Comparison of ENCODE assay signal across 9 mouse cellular contexts in the genomic region with DNA sequence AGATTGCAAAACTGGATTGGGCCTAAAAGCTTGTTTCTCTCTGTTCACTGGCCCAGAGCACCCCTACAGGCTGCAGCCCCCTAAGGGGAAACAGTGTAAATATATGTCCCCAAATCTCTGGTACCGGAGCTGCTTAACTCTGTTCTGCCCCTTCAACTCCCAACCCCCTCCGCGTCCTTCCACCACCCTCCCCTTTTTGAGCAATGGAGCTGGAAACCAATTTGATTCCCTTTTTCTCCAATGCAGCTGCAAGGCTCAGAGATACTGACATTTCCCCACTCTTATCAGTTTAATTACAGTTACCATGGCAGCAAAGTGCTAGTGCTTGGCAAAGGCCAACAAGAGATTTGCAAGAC.
DNase-seq lines count a peak whose midpoint lies in the region; ATAC-seq and TF ChIP-seq lines count a peak whose summit lies in the region.
"Had no signal": no experiment of that assay in that cellular context is flagged by ENCODE, and none has a peak within 500 bp of the region (broad histone marks: within the 10 kb centered on the region; RNA-seq: fewer than 3 reads in every experiment).

No protein-coding gene starts in this region.

- no peaks in the 10 kb centered on the region for H3K9me3 ChIP-seq in limb, embryonic 14.5 days (ENCODE audit: control insufficient read depth, low read length)

- TF ChIP-seq POLR2A in limb, embryonic 14.5 days (IDR thresholded peaks at IDR 0.05; ENCODE audit: borderline replicate concordance, extremely low read depth, insufficient read depth, insufficient read length) = no peak

- no peak for ATAC-seq in frontal cortex, adult (ENCODE audit: low TSS enrichment)
- ATAC-seq in limb, embryonic 14.5 days (ENCODE audit: low FRiP score, low read depth) = no peak

- no peak overlapping the region for H3K9ac ChIP-seq in limb, embryonic 14.5 days (ENCODE audit: low read depth, low read length, severe bottlenecking)

- peak; percentile 38 to 44 for DNase-seq in frontal cortex, postnatal 10 days (ENCODE audit: low spot score in 2 of 2)
- DNase-seq in right cerebral cortex, postnatal 10 days (ENCODE audit: low spot score in 2 of 2) = peak; percentile 61 to 69
- DNase-seq in right cerebral cortex, postnatal 36 days (ENCODE audit: low spot score in 2 of 2) = no peak
- DNase-seq in limb, embryonic 14.5 days (ENCODE audit: low spot score) = no peak
- DNase-seq in Muller cell, postnatal 12 days (ENCODE audit: inconsistent ontology term) = no peak
- no peak for DNase-seq in urinary bladder, postnatal 4 days (ENCODE audit: low spot score in 2 of 2)
- no peak for DNase-seq in cerebellum, postnatal 25 days
- DNase-seq: liver had no signal

- no peak overlapping the region; the same call in none of the 2 replicates for H3K4me2 ChIP-seq in limb, embryonic 14.5 days (replicated peaks; ENCODE audit: low read depth, low read length, severe bottlenecking)

- peaks cover 15% of the 10 kb centered on the region; the same call in 1 of the 2 replicates for H3K27me3 ChIP-seq in limb, embryonic 14.5 days (ENCODE audit: control insufficient read depth, insufficient read depth, low read length)

- 8% methylated on average over 3 of the region's 3 CpGs for WGBS in limb, embryonic 14.5 days

- H3K36me3 ChIP-seq in limb, embryonic 14.5 days (ENCODE audit: control insufficient read depth, insufficient read depth, low read length) = no peaks in the 10 kb centered on the region

- H3K4me3 ChIP-seq in limb, embryonic 14.5 days (replicated peaks; ENCODE audit: low read length) = peak overlapping the region; percentile 36; the same call in 1 of the 2 replicates

- H3K4me1 ChIP-seq in limb, embryonic 14.5 days (ENCODE audit: control insufficient read depth, insufficient read depth, low read length) = peaks cover 12% of the 10 kb centered on the region

- no peak overlapping the region for H3K27ac ChIP-seq in limb, embryonic 14.5 days (replicated peaks; ENCODE audit: low read depth, low read length)

Comparison
In these comparisons a context has a peak if more than half of its experiments do, and no peak if none do; other contexts are left out.
1. DNase-seq: peak in frontal cortex, postnatal 10 days (2 of 2) and right cerebral cortex, postnatal 10 days (2 of 2); none in right cerebral cortex, postnatal 36 days (0 of 2), limb, embryonic 14.5 days (single experiment), Muller cell, postnatal 12 days (single experiment), urinary bladder, postnatal 4 days (0 of 2) and cerebellum, postnatal 25 days (0 of 2).